Mouse (Mus musculus) spleen, adult 18-20 months (tissue): ENCODE results near the gene Gnat3.
"Not testable (repeated sequence)": the region's sequence is repeated elsewhere in the genome, so short reads cannot be mapped to it uniquely, and the experiment has no call there.

Source experiments
- DNase-seq, 2 experiments: peaks; one replicate each; pipeline ENCODE4 v3.0.0; 2022; ENCODE audit warnings: mixed read lengths in 2 of 2

The Gnat3 gene

GRCm38 (mm10) chr5:17962249-17962648 lies at the start of gene Gnat3:
TSS of gene Gnat3 (plus strand) at chr5:17962549.
- no peak for DNase-seq

- no peak for DNase-seq
Measured at GRCm38 (mm10) chr5:17918966-17919365, 43.4 kb upstream of the Gnat3 start.

- no peak for DNase-seq
Measured at GRCm38 (mm10) chr5:17923648-17924047, 38.7 kb upstream of the Gnat3 start.

- no peak for DNase-seq
Measured at GRCm38 (mm10) chr5:17924085-17924518, 38.2 kb upstream of the Gnat3 start.

GRCm38 (mm10) chr5:17928471-17928870 lies 33.9 kb upstream of the Gnat3 start:
- no peak for DNase-seq

GRCm38 (mm10) chr5:17929006-17929567 lies 33.3 kb upstream of the Gnat3 start:
- DNase-seq: no peak

- DNase-seq: not testable (repeated sequence)
Measured at GRCm38 (mm10) chr5:17931588-17931987, 30.8 kb upstream of the Gnat3 start.

- no peak for DNase-seq
Measured at GRCm38 (mm10) chr5:17934501-17934900, 27.8 kb upstream of the Gnat3 start.

GRCm38 (mm10) chr5:17938170-17938939 lies 24.0 kb upstream of the Gnat3 start:
- DNase-seq: no peak

GRCm38 (mm10) chr5:17956468-17956867 lies 5.9 kb upstream of the Gnat3 start:
- no peak for DNase-seq

- DNase-seq: no peak
Measured at GRCm38 (mm10) chr5:17969704-17970390, 7.5 kb downstream of the Gnat3 start.

- DNase-seq: no peak
Measured at GRCm38 (mm10) chr5:17970391-17970730, 8.0 kb downstream of the Gnat3 start.

GRCm38 (mm10) chr5:17980501-17981121 lies 18.3 kb downstream of the Gnat3 start:
- DNase-seq: no peak

GRCm38 (mm10) chr5:17982770-17983169 lies 20.4 kb downstream of the Gnat3 start:
- DNase-seq: no peak

GRCm38 (mm10) chr5:17984522-17984921 lies 22.2 kb downstream of the Gnat3 start:
- no peak for DNase-seq

- no peak for DNase-seq
Measured at GRCm38 (mm10) chr5:17986611-17987010, 24.3 kb downstream of the Gnat3 start.

- no peak for DNase-seq
Measured at GRCm38 (mm10) chr5:17990618-17991017, 28.3 kb downstream of the Gnat3 start.

- DNase-seq: no peak
Measured at GRCm38 (mm10) chr5:17999570-17999969, 37.2 kb downstream of the Gnat3 start.

- no peak for DNase-seq
Measured at GRCm38 (mm10) chr5:18000185-18000584, 37.8 kb downstream of the Gnat3 start.

GRCm38 (mm10) chr5:18001646-18002045 lies 39.3 kb downstream of the Gnat3 start:
- DNase-seq: no peak

- DNase-seq: no peak
Measured at GRCm38 (mm10) chr5:18003675-18004074, 41.3 kb downstream of the Gnat3 start.

- DNase-seq: no peak
Measured at GRCm38 (mm10) chr5:18004824-18005611, 42.7 kb downstream of the Gnat3 start.

- DNase-seq: no peak
Measured at GRCm38 (mm10) chr5:18006157-18006556, 43.8 kb downstream of the Gnat3 start.
